20 mouse cellular contexts compared by ENCODE assay signal in genomic region chr5:52355612-52356011, GRCm38 (mm10). TPM values are rescaled to one million over a fixed set of nuclear protein-coding genes. Genes with fewer than 3 reads are reported as not detected.
DNase-seq lines count a peak whose midpoint lies in the region; ATAC-seq lines count a peak whose summit lies in the region.
"Had no signal": no experiment of that assay in that cellular context is flagged by ENCODE, and none has a peak within 500 bp of the region (broad histone marks: within the 10 kb centered on the region; RNA-seq: fewer than 3 reads in every experiment).

No protein-coding gene starts in this region.

- H3K36me3 ChIP-seq in intestine, embryonic 15.5 days, result no peaks in the 10 kb centered on the region
- no peaks in the 10 kb centered on the region for H3K36me3 ChIP-seq in intestine, embryonic 16.5 days (ENCODE audit: control insufficient read depth, insufficient read depth, low read length)
- no peaks in the 10 kb centered on the region for H3K36me3 ChIP-seq in forebrain, embryonic 16.5 days (ENCODE audit: control insufficient read depth, insufficient read depth)
- no peaks in the 10 kb centered on the region for H3K36me3 ChIP-seq in forebrain, embryonic 10.5 days (replicated peaks)
- H3K36me3 ChIP-seq: embryonic facial prominence, embryonic 15.5 days; limb, embryonic 13.5 days; neural tube, embryonic 12.5 days had no signal

- H3K27me3 ChIP-seq in intestine, embryonic 15.5 days (replicated peaks), result no peaks in the 10 kb centered on the region
- no peaks in the 10 kb centered on the region for H3K27me3 ChIP-seq in intestine, embryonic 16.5 days (replicated peaks; ENCODE audit: control insufficient read depth, insufficient read depth, low read length)
- H3K27me3 ChIP-seq in forebrain, embryonic 16.5 days (replicated peaks; ENCODE audit: control insufficient read depth, insufficient read depth, low read length), result no peaks in the 10 kb centered on the region
- no peaks in the 10 kb centered on the region for H3K27me3 ChIP-seq in forebrain, embryonic 10.5 days (ENCODE audit: poor library complexity, severe bottlenecking)
- H3K27me3 ChIP-seq: embryonic facial prominence, embryonic 15.5 days; neural tube, embryonic 12.5 days had no signal

- H3K9ac ChIP-seq in intestine, embryonic 15.5 days, result no peak overlapping the region
- no peak overlapping the region for H3K9ac ChIP-seq in intestine, embryonic 16.5 days (ENCODE audit: low read depth, low read length)
- no peak overlapping the region for H3K9ac ChIP-seq in forebrain, embryonic 16.5 days (replicated peaks; ENCODE audit: low read depth, low read length)
- H3K9ac ChIP-seq: embryonic facial prominence, embryonic 15.5 days; limb, embryonic 13.5 days; neural tube, embryonic 12.5 days had no signal

- no peaks in the 10 kb centered on the region for H3K9me3 ChIP-seq in intestine, embryonic 15.5 days
- no peaks in the 10 kb centered on the region for H3K9me3 ChIP-seq in intestine, embryonic 16.5 days (ENCODE audit: control insufficient read depth, low read length)
- H3K9me3 ChIP-seq in forebrain, embryonic 16.5 days (ENCODE audit: control insufficient read depth, low read length), result no peaks in the 10 kb centered on the region
- no peaks in the 10 kb centered on the region for H3K9me3 ChIP-seq in forebrain, embryonic 10.5 days
- H3K9me3 ChIP-seq: embryonic facial prominence, embryonic 15.5 days; limb, embryonic 13.5 days; neural tube, embryonic 12.5 days had no signal

- ATAC-seq in intestine, embryonic 15.5 days, result 0 out of 2 replicates have a peak, but pooled peaks have one; percentile 14
- ATAC-seq in intestine, embryonic 16.5 days, result no peak
- no peak for ATAC-seq in forebrain, embryonic 16.5 days
- ATAC-seq: hindbrain, postnatal 0 days; midbrain, embryonic 16.5 days had no signal

- H3K4me3 ChIP-seq in intestine, embryonic 15.5 days (replicated peaks), result no peak overlapping the region
- no peak overlapping the region for H3K4me3 ChIP-seq in intestine, embryonic 16.5 days (ENCODE audit: low read length)
- H3K4me3 ChIP-seq in forebrain, embryonic 16.5 days (replicated peaks; ENCODE audit: low read length), result no peak overlapping the region
- H3K4me3 ChIP-seq in forebrain, embryonic 10.5 days, result no peak overlapping the region
- H3K4me3 ChIP-seq: embryonic facial prominence, embryonic 15.5 days; limb, embryonic 13.5 days; neural tube, embryonic 12.5 days had no signal

- H3K27ac ChIP-seq in intestine, embryonic 15.5 days, result no peak overlapping the region
- no peak overlapping the region for H3K27ac ChIP-seq in intestine, embryonic 16.5 days (ENCODE audit: low read length)
- no peak overlapping the region for H3K27ac ChIP-seq in forebrain, embryonic 16.5 days (ENCODE audit: low read length)
- no peak overlapping the region for H3K27ac ChIP-seq in forebrain, embryonic 10.5 days
- H3K27ac ChIP-seq: embryonic facial prominence, embryonic 15.5 days; hindbrain, postnatal 0 days; limb, embryonic 13.5 days; neural tube, embryonic 12.5 days had no signal

- DNase-seq in adrenal gland, postnatal 36 days, result peak; percentile 23 to 25
- no peak for DNase-seq in adrenal gland, postnatal 10 days
- peak; percentile 10 to 52 for DNase-seq in urinary bladder, postnatal 36 days (ENCODE audit: low spot score in 2 of 2)
- DNase-seq in urinary bladder, postnatal 4 days (ENCODE audit: low spot score in 2 of 2), result no peak
- no peak for DNase-seq in forebrain, embryonic 10.5 days (ENCODE audit: extremely low spot score, low spot score)
- DNase-seq: cerebellum, adult 9-11 months; kidney, adult 8-10 months; kidney, postnatal 36 days; layer of hippocampus, adult 9-11 months; right cerebral cortex, postnatal 14 days; thymus, postnatal 14 days had no signal

- H3K4me1 ChIP-seq in intestine, embryonic 15.5 days (replicated peaks), result peaks cover 7% of the 10 kb centered on the region
- H3K4me1 ChIP-seq in intestine, embryonic 16.5 days (ENCODE audit: control insufficient read depth, insufficient read depth, low read length), result peaks cover 18% of the 10 kb centered on the region
- H3K4me1 ChIP-seq in forebrain, embryonic 16.5 days (replicated peaks; ENCODE audit: control insufficient read depth, insufficient read depth, low read length), result no peaks in the 10 kb centered on the region
- peaks cover 6% of the 10 kb centered on the region for H3K4me1 ChIP-seq in forebrain, embryonic 10.5 days
- H3K4me1 ChIP-seq: neural tube, embryonic 12.5 days had no signal

- WGBS in intestine, embryonic 15.5 days, result 68% methylated on average over 7 of the region's 7 CpGs
- 75% methylated on average over 7 of the region's 7 CpGs for WGBS in intestine, embryonic 16.5 days
- 89% methylated on average over 7 of the region's 7 CpGs for WGBS in forebrain, embryonic 16.5 days
- 90% methylated on average over 7 of the region's 7 CpGs for WGBS in forebrain, embryonic 10.5 days

- no peak overlapping the region for H3K4me2 ChIP-seq in intestine, embryonic 15.5 days (replicated peaks)
- H3K4me2 ChIP-seq in intestine, embryonic 16.5 days (ENCODE audit: low read depth, low read length), result no peak overlapping the region
- no peak overlapping the region for H3K4me2 ChIP-seq in forebrain, embryonic 16.5 days (ENCODE audit: low read length)
- H3K4me2 ChIP-seq: embryonic facial prominence, embryonic 15.5 days; limb, embryonic 13.5 days; neural tube, embryonic 12.5 days had no signal

RNA-seq across cellular contexts. Expression of gene Sod3, which starts 8.0 kb away (rescaled TPM):
- total RNA-seq in adrenal gland, postnatal 36 days (2021), result 100 to 1,000 TPM; 172 to 223 TPM
- 10 to 100 TPM; 54.5 to 68.5 TPM for total RNA-seq in adrenal gland, postnatal 10 days (2021)
- 1.1 and 1.4 TPM in 2 replicates for polyA plus RNA-seq in intestine, embryonic 15.5 days (2015; fragmentation: Nextera tagmentation; extraction: Ambion mirVana)
- polyA plus RNA-seq in intestine, embryonic 16.5 days (2015; fragmentation: Nextera tagmentation; extraction: Ambion mirVana), result 1.6 TPM in 2 replicates
- 1.4 and 1.8 TPM in 2 replicates for polyA plus RNA-seq in forebrain, embryonic 16.5 days (2015; fragmentation: Nextera tagmentation; extraction: Ambion mirVana)
- 0.56 and 0.74 TPM in 2 replicates for polyA plus RNA-seq in forebrain, embryonic 10.5 days (2016; fragmentation: Nextera tagmentation; extraction: Ambion mirVana)
- total RNA-seq: megakaryocyte-erythroid progenitor cell, adult 5-6 weeks had no signal

Comparison
In these comparisons a context has a peak if more than half of its experiments do, and no peak if none do; other contexts are left out.
1. DNase-seq: peak in adrenal gland, postnatal 36 days (2 of 2) and urinary bladder, postnatal 36 days (2 of 2); none in adrenal gland, postnatal 10 days (single experiment), urinary bladder, postnatal 4 days (0 of 2) and forebrain, embryonic 10.5 days (single experiment).